ENCODE assay signal across 23 mouse cellular contexts in genomic region chr13:52497029-52497550, GRCm38 (mm10).
"Had no signal": no experiment of that assay in that cellular context is flagged by ENCODE, and none has a peak within 500 bp of the region (broad histone marks: within the 10 kb centered on the region; RNA-seq: fewer than 3 reads in every experiment).

No protein-coding gene starts in this region.

- H3K9me3 ChIP-seq: limb, embryonic 12.5 days; limb, embryonic 15.5 days; midbrain, embryonic 10.5 days; midbrain, embryonic 13.5 days; neural tube, embryonic 13.5 days; stomach, embryonic 15.5 days had no signal

- H3K36me3 ChIP-seq: limb, embryonic 12.5 days; limb, embryonic 15.5 days; midbrain, embryonic 10.5 days; midbrain, embryonic 13.5 days; neural tube, embryonic 13.5 days; stomach, embryonic 15.5 days had no signal

- H3K9ac ChIP-seq: limb, embryonic 12.5 days; limb, embryonic 15.5 days; liver, embryonic 14.5 days; liver, postnatal 0 days; lung, embryonic 14.5 days; midbrain, embryonic 13.5 days; neural tube, embryonic 13.5 days; stomach, embryonic 15.5 days had no signal

- H3K4me1 ChIP-seq: limb, embryonic 12.5 days; midbrain, embryonic 10.5 days; stomach, embryonic 15.5 days had no signal

- H3K27ac ChIP-seq: limb, embryonic 12.5 days; limb, embryonic 15.5 days; liver, embryonic 14.5 days; midbrain, embryonic 10.5 days; midbrain, embryonic 13.5 days; neural tube, embryonic 13.5 days; stomach, embryonic 15.5 days had no signal

- H3K27me3 ChIP-seq: limb, embryonic 12.5 days; limb, embryonic 15.5 days; midbrain, embryonic 13.5 days; neural tube, embryonic 13.5 days; stomach, embryonic 15.5 days had no signal

- H3K4me2 ChIP-seq: limb, embryonic 12.5 days; limb, embryonic 15.5 days; liver, embryonic 11.5 days; lung, embryonic 14.5 days; midbrain, embryonic 13.5 days; neural tube, embryonic 13.5 days; stomach, embryonic 15.5 days had no signal

- DNase-seq: kidney, adult 18-20 months; kidney, adult 9 months; kidney, postnatal 25 days; left cerebral cortex, postnatal 4 days; liver, postnatal 0 days; lung, embryonic 14.5 days; right cerebral cortex, adult 18-20 months; right cerebral cortex, postnatal 14 days; right cerebral cortex, postnatal 4 days; thymus, postnatal 14 days; thymus, postnatal 4 days had no signal

- H3K4me3 ChIP-seq: limb, embryonic 12.5 days; limb, embryonic 15.5 days; megakaryocyte, embryonic 14.5 days; midbrain, embryonic 10.5 days; midbrain, embryonic 13.5 days; myocyte; neural tube, embryonic 13.5 days; stomach, embryonic 15.5 days had no signal

- ATAC-seq: liver, postnatal 0 days; lung, postnatal 0 days; midbrain, embryonic 13.5 days; midbrain, embryonic 16.5 days had no signal
